Mouse (Mus musculus) kidney, postnatal 0 days (tissue): ENCODE data around the gene Eri3. TPM values are rescaled to one million over a fixed set of nuclear protein-coding genes. Genes with fewer than 3 reads are reported as not detected.

Source experiments
- ATAC-seq: fragments of 200-750 bp; cut with Nextera tagmentation; replicated peaks from 2 replicates; pipeline ENCODE4 v1.8.0; 2017; ENCODE audit warnings: low read depth, moderate number of reproducible peaks, moderate TSS enrichment, moderate library complexity; ENCODE audit not compliant: low FRiP score
- DNase-seq: peaks from one replicate; pipeline ENCODE4 v3.0.0-alpha.2; 2016; ENCODE audit warnings: low spot score
- H3K27ac ChIP-seq: fragments of 300-500 bp; sonication (generic); 2 replicates; pipeline ENCODE4 v1.5.1; 2014; ENCODE audit warnings: mild to moderate bottlenecking
- H3K27me3 ChIP-seq: fragments of 300-500 bp; sonication (generic); 2 replicates; pipeline ENCODE4 v1.6.1; 2014; ENCODE audit warnings: low read length, mixed read lengths; ENCODE audit not compliant: insufficient read depth
- H3K36me3 ChIP-seq: fragments of 300-500 bp; sonication (generic); 2 replicates; pipeline ENCODE4 v1.6.1; 2014; ENCODE audit warnings: low read length, mixed read lengths; ENCODE audit not compliant: insufficient read depth
- H3K4me1 ChIP-seq: fragments of 300-500 bp; sonication (generic); replicated peaks from 2 replicates; pipeline ENCODE4 v1.6.1; 2014; ENCODE audit warnings: antibody characterized with exemption, low read length, mixed read lengths; ENCODE audit not compliant: insufficient read depth
- H3K4me2 ChIP-seq: fragments of 300-500 bp; sonication (generic); 2 replicates; pipeline ENCODE4 v1.6.1; 2014; ENCODE audit warnings: mild to moderate bottlenecking, low read length, moderate library complexity, mixed read lengths
- H3K4me3 ChIP-seq: fragments of 300-500 bp; sonication (generic); replicated peaks from 2 replicates; pipeline ENCODE4 v1.5.1; 2014; ENCODE audit warnings: low read depth, low read length
- H3K9ac ChIP-seq: fragments of 300-500 bp; sonication (generic); 2 replicates; pipeline ENCODE4 v1.6.1; 2014; ENCODE audit warnings: low read depth, low read length
- H3K9me3 ChIP-seq: fragments of 300-500 bp; sonication (generic); replicated peaks from 2 replicates; pipeline ENCODE4 v1.6.1; 2016; ENCODE audit warnings: low read length, inconsistent platforms, mixed read lengths
- CTCF ChIP-seq: IDR thresholded peaks from 2 replicates; pipeline ENCODE4 v1.5.1; 2016; ENCODE audit warnings: antibody characterized with exemption, low read depth, mild to moderate bottlenecking, moderate library complexity
- WGBS: fragments of 180-500 bp; shearing (Covaris S2); extraction: QIAGEN DNeasy Blood & Tissue Kit; methylation state at CpG from one replicate; pipeline ENCODE4 v1.1.7; 2014; 5-methylcytosine and 5-hydroxymethylcytosine counted together
- polyA plus RNA-seq: library from polyadenylated mRNA; unstranded; fragments of >200 nt; fragmentation: Nextera tagmentation; extraction: Ambion mirVana; gene quantifications from 2 replicates; pipeline ENCODE4 v1.2.1, GENCODE M21; 2015

Gene Eri3
- polyA plus RNA-seq, 1 experiment from 2014 or later, result 114 TPM

DNA sequence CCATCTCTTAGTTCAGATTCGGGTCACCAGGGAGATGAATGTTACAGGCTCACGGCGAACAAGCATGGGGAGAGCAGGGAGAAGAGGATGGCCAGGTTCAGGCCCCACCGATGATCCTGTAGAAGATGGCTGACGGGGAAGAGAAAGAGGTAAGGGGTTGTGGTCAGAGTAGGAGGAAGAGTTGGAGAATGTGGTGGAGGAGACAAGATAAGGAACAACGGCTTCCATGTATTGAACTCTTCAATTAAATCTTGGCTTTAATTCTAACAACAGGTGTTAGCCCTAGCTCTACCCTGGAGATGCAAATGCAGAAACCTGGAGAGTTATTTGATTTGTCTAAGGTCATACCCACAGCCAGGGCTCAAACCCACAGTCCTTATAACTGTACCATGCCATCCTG, 3.5 kb upstream of the Eri3 start:
- Histone ChIP-seq H3K36me3 (no peaks in the 10 kb centered on the region), H3K9me3 (no peaks in the 10 kb centered on the region), H3K4me2 (no peak overlapping the region), H3K9ac (no peak overlapping the region), H3K27me3 (no peaks in the 10 kb centered on the region), H3K4me3 (no peak overlapping the region), H3K27ac (no peak overlapping the region), H3K4me1 (peaks cover 8% of the 10 kb centered on the region)
- DNase-seq (no peak), ATAC-seq (no peak)
- WGBS, result 85% methylated on average over 6 of the region's 6 CpGs
- TF ChIP-seq CTCF, result no peak

DNA sequence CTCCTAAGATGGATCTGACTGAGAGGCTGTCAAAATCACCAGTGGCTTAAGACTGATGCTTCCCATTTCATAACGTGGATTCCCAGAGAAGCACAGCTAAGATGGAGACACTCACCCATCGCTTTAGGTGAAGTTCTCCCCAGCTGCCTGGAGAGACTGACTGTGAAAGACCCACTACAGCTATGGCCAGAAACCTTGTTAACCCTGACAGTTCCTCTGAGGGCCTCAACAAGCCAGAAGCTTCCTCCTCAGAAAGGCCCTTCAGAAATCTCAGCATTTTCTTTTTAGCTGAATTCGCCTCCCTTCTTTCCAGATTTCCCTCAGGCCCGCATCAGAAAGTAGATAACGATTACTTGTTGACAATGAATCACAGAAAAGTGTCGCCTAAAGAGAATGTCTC, 589 bp upstream of the Eri3 start:
- no peak for ATAC-seq
- Histone ChIP-seq H3K36me3 (no peaks in the 10 kb centered on the region), H3K27ac (no peak overlapping the region), H3K4me3 (no peak overlapping the region), H3K9me3 (no peaks in the 10 kb centered on the region), H3K4me1 (peaks cover 16% of the 10 kb centered on the region), H3K9ac (no peak overlapping the region), H3K4me2 (peak overlapping the region; percentile 23), H3K27me3 (no peaks in the 10 kb centered on the region)
- DNase-seq, result no peak
- WGBS, result 51% methylated on average over 6 of the region's 6 CpGs
- no peak for TF ChIP-seq CTCF

DNA sequence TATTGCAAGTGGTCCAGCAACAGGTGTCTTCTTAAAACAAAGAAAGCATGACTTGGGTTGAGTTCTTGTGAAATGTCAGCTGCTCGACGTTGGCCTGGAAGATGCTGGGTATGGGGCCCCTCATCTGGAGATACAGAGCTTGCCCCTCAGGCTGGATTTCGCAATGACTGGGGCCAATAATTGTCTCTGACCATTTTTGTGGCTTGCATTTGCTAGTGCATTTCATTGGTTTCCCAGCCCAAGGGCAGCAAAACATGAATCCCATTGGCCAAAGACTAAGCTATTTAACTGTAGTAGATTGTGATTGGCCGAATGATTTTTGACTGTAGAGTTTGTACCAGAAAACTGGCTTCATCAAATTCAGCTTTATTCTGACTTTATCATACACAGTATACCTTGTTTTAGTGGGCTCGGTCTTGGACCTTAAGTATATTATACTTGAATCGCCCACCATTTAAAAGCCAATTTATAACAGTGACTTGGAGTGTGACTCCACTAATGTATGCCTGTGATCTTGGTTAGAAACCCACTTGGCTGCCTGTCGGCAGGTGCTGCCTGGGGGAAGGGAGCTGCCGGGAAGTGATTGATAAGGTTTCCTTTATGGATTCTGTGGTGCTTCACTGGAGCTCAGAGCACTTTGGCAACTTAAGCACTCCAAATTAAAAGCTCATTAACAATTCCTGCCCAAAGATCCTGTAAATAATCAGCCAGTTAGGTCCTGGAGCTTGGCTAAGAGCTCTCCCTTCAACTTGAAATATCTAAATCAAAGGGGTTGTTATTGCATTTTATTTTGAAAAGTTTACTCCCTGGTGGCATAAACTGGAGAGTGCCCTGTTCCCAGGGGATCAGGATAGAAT, 1.2 kb downstream of the Eri3 start:
- H3K27ac ChIP-seq, result peak overlapping the region; percentile 70; the same call in 1 of the 2 replicates
- no peaks in the 10 kb centered on the region for H3K9me3 ChIP-seq
- DNase-seq (peak; percentile 33), ATAC-seq (no peak)
- no peaks in the 10 kb centered on the region for H3K27me3 ChIP-seq
- 45% methylated on average over 8 of the region's 8 CpGs for WGBS
- TF ChIP-seq CTCF, result no peak
- H3K36me3 ChIP-seq, result no peaks in the 10 kb centered on the region
- H3K4me3 ChIP-seq, result peak overlapping the region; percentile 92
- H3K9ac ChIP-seq, result peak overlapping the region; percentile 85; the same call in 1 of the 2 replicates
- H3K4me1 ChIP-seq, result peaks cover 16% of the 10 kb centered on the region
- H3K4me2 ChIP-seq, result peak overlapping the region; percentile 92

DNA sequence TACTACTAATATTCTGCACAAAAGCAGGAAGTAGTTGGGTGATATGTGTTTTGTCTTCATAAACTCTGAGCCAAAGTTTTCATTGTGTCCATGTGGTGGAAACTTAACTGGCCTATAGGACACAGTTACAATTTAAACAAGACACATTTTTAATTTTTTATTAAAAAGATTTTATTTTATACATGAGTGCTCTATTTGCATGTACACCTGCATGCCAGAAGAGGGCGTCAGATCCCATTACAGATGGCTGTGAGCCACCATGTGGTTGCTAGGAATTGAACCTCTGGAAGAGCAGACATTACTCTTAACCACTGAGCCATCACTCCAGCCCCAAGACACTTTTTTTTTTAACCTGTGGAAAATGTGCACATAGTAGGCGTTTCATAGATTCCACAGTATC, 5.3 kb downstream of the Eri3 start:
- ATAC-seq (no peak), DNase-seq (no peak)
- Histone ChIP-seq H3K4me3 (no peak overlapping the region), H3K4me1 (peaks cover 16% of the 10 kb centered on the region), H3K4me2 (no peak overlapping the region), H3K9ac (no peak overlapping the region), H3K27me3 (no peaks in the 10 kb centered on the region), H3K27ac (no peak overlapping the region), H3K36me3 (no peaks in the 10 kb centered on the region), H3K9me3 (no peaks in the 10 kb centered on the region)
- WGBS, result 63% methylated on average over 2 of the region's 2 CpGs
- no peak; the same call in 1 of the 2 replicates for TF ChIP-seq CTCF

DNA sequence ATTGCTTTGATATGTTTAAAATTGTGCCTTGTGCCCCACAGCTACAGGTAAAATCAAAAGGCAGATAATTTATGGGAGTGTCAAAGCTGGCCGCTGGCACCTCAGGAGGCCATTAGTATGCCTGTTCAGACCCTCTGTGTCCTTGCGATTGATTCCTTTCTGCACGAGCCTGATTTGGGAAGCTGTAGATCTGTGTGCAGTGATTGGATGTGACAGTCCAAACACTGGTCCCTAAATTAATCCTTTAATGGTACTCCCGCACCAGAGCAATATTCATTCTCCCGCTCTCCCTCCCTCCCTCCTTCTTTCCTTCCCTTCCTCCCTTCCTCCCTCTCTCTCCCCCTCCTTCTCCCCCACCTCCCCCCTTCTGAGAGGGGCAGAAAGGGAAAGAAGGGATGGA, 6.2 kb downstream of the Eri3 start:
- ATAC-seq, result no peak
- no peak overlapping the region for H3K27ac ChIP-seq
- no peak for DNase-seq
- H3K9me3 ChIP-seq, result no peaks in the 10 kb centered on the region
- peaks cover 10% of the 10 kb centered on the region for H3K4me1 ChIP-seq
- TF ChIP-seq CTCF, result no peak
- H3K4me2 ChIP-seq, result no peak overlapping the region
- no peak overlapping the region for H3K4me3 ChIP-seq
- H3K27me3 ChIP-seq, result no peaks in the 10 kb centered on the region
- 23% methylated on average over 5 of the region's 5 CpGs for WGBS
- H3K9ac ChIP-seq, result no peak overlapping the region
- no peaks in the 10 kb centered on the region for H3K36me3 ChIP-seq

DNA sequence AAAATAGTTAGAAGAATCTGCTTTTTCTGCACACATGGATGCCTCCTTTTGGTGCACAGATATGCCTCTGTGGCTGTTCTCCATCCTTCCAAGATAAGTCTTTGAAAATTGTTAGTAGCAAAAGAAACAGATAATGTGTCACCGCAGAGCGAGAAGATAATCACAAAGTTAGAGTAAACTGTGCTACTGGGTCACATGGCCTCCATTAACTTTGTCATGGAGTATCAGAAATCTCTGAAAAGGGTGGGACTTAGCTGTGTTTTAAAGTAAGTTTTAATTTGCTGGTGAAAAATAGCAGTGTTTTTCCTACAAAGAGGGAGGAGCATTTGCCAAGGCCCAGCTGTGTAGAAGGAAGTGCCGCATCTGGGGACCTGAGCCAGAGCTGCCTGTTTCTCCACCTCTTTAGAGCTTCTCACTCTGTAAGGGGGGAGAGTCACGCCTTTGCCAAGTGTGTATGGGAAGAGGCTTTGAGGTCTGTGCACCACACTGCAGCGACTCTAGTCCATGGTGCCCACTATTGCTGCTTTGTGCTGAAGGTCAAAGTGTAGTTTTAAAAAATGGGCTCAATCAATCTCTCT, 7.0 kb downstream of the Eri3 start:
- no peaks in the 10 kb centered on the region for H3K36me3 ChIP-seq
- H3K4me1 ChIP-seq, result peaks cover 3% of the 10 kb centered on the region; the same call in 1 of the 2 replicates
- TF ChIP-seq CTCF, result no peak
- no peak overlapping the region for H3K4me3 ChIP-seq
- ATAC-seq, result no peak
- no peak overlapping the region for H3K4me2 ChIP-seq
- no peaks in the 10 kb centered on the region for H3K27me3 ChIP-seq
- no peaks in the 10 kb centered on the region for H3K9me3 ChIP-seq
- H3K9ac ChIP-seq, result no peak overlapping the region
- WGBS, result 65% methylated on average over 5 of the region's 5 CpGs
- no peak overlapping the region for H3K27ac ChIP-seq
- DNase-seq, result no peak
